Mouse (Mus musculus) layer of hippocampus, adult 9-10 months (tissue): ENCODE data around the gene Timm8a1.

Experiments
- DNase-seq: peaks from one replicate; pipeline ENCODE4 v3.0.0; 2022; ENCODE audit warnings: low spot score

Gene Timm8a1

GRCm38 (mm10) chrX:134525260-134525659, 16.4 kb downstream of the Timm8a1 start:
- DNase-seq, result no peak

GRCm38 (mm10) chrX:134523772-134524171, 17.9 kb downstream of the Timm8a1 start:
- DNase-seq, result no peak

GRCm38 (mm10) chrX:134509473-134509872, 32.2 kb downstream of the Timm8a1 start:
- no peak for DNase-seq

GRCm38 (mm10) chrX:134507977-134508376, 33.7 kb downstream of the Timm8a1 start:
- no peak for DNase-seq

- DNase-seq, result no peak
Measured at GRCm38 (mm10) chrX:134500651-134501050, 41.0 kb downstream of the Timm8a1 start.
